ENCODE assay signal across 11 mouse cellular contexts in the genomic region with DNA sequence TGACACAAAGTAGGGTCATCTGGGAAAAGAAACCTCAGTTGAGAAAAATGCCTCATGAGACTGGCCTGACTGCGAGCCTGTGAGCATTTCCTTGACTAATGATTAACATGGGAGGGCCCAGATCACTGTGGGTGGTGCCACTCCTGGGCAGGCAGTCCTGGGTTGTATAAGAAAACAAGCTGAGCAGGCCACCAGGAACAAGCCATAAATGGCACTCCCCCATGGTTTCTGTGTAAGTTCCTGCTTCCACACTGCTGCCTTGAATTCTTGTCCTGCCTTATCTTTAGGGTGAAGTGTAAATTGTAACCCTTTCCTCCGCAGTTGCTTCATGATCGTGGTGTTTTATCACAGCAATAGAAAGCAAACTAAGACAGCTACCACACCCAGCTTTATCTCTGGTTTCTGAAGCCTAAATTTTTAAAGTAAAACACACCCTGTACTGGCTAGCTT. TPM values are rescaled to one million over a fixed set of nuclear protein-coding genes. Genes with fewer than 3 reads are reported as not detected.
DNase-seq lines count a peak whose midpoint lies in the region; ATAC-seq and TF ChIP-seq lines count a peak whose summit lies in the region.
"Had no signal": no experiment of that assay in that cellular context is flagged by ENCODE, and none has a peak within 500 bp of the region (broad histone marks: within the 10 kb centered on the region; RNA-seq: fewer than 3 reads in every experiment).

No protein-coding gene starts in this region.

- H3K4me3 ChIP-seq in CH12.LX (replicated peaks in 1 of 3; ENCODE audit: low read depth in 2 of 3, low read length in 2 of 3, poor library complexity in 1 of 3), result no peak overlapping the region
- H3K4me3 ChIP-seq in kidney, postnatal 0 days (replicated peaks; ENCODE audit: low read depth, low read length), result no peak overlapping the region
- H3K4me3 ChIP-seq: heart, adult 2 months; limb, embryonic 12.5 days had no signal

- peak; percentile 44 for DNase-seq in CH12.LX (ENCODE audit: extremely low read depth)
- peak; percentile 26 for DNase-seq in adipocyte (ENCODE audit: low spot score)
- peak; percentile 70 for DNase-seq in kidney, postnatal 0 days (ENCODE audit: low spot score)
- DNase-seq in lung, postnatal 25 days (ENCODE audit: low spot score), result peak; percentile 84
- DNase-seq in frontal cortex, adult 2 months (ENCODE audit: extremely low spot score in 1 of 2, low spot score in 1 of 2), result no peak
- DNase-seq in layer of hippocampus, adult 11-12 months (ENCODE audit: low spot score), result no peak
- DNase-seq in neural tube, embryonic 10.5 days (ENCODE audit: extremely low spot score, low spot score), result no peak
- DNase-seq in frontal cortex, postnatal 25 days (ENCODE audit: low spot score in 2 of 2), result no peak
- DNase-seq: embryo, embryonic 11 days had no signal

- WGBS in kidney, postnatal 0 days, result 22% methylated on average over 3 of the region's 3 CpGs

- in situ Hi-C loops in CH12.LX (cut with MboI; ENCODE audit: low pct_ligation_motif_present, low pct_unique_long_range_greater_than_20kb, low sequenced_read_pairs), result loop anchor here (10.0 kb wide), 1 partner anchor 90 kb away; no protein-coding TSS in a partner anchor

- ATAC-seq in kidney, postnatal 0 days (replicated peaks; ENCODE audit: low FRiP score, low read depth), result peak; percentile 72; the same call in 1 of the 2 replicates

- TF ChIP-seq CTCF in CH12.LX (conservative IDR thresholded peaks at IDR 0.05 in 1 of 2, IDR thresholded peaks at IDR 0.05 in 1 of 2; ENCODE audit: low read depth in 2 of 2, low read length in 2 of 2), result no peak
- TF ChIP-seq CTCF in kidney, postnatal 0 days (IDR thresholded peaks at IDR 0.05; ENCODE audit: low read depth), result no peak

- H3K27ac ChIP-seq in CH12.LX (ENCODE audit: insufficient read depth, low read depth), result no peak overlapping the region
- peak overlapping the region; percentile 67 for H3K27ac ChIP-seq in kidney, postnatal 0 days
- H3K27ac ChIP-seq: heart, adult 2 months; limb, embryonic 12.5 days had no signal

- dilution Hi-C loops in CH12.LX (cut with MboI; ENCODE audit: extremely low pct_ligation_motif_present, extremely low pct_unique_long_range_greater_than_20kb, low sequenced_read_pairs), result no loop called here

- no peaks in the 10 kb centered on the region for H3K9me3 ChIP-seq in CH12.LX (replicated peaks; ENCODE audit: low read length)
- H3K9me3 ChIP-seq in kidney, postnatal 0 days (replicated peaks; ENCODE audit: low read length), result no peaks in the 10 kb centered on the region
- H3K9me3 ChIP-seq: limb, embryonic 12.5 days had no signal

- no peak overlapping the region for H3K4me2 ChIP-seq in CH12.LX (ENCODE audit: insufficient read depth, low read depth, poor library complexity, severe bottlenecking)
- H3K4me2 ChIP-seq in kidney, postnatal 0 days (ENCODE audit: low read length), result no peak overlapping the region
- H3K4me2 ChIP-seq: limb, embryonic 12.5 days had no signal

- peaks cover 18 to 53% of the 10 kb centered on the region in 2 experiments for H3K4me1 ChIP-seq in CH12.LX (ENCODE audit: control insufficient read depth in 1 of 2, insufficient read depth in 2 of 2)
- no peaks in the 10 kb centered on the region for H3K4me1 ChIP-seq in kidney, postnatal 0 days (replicated peaks; ENCODE audit: insufficient read depth, low read length)

- TF ChIP-seq EP300 in CH12.LX (IDR thresholded peaks at IDR 0.05; ENCODE audit: low read length), result no peak

- TF ChIP-seq RAD21 in CH12.LX (IDR thresholded peaks at IDR 0.05; ENCODE audit: low read depth, low read length), result no peak

- H3K9ac ChIP-seq in CH12.LX (ENCODE audit: insufficient read depth, low read depth), result 0 out of 2 replicates have a peak overlapping the region, but pooled peaks have one; percentile 9
- no peak overlapping the region for H3K9ac ChIP-seq in kidney, postnatal 0 days (ENCODE audit: low read depth, low read length)
- H3K9ac ChIP-seq: limb, embryonic 12.5 days had no signal

- no peak for TF ChIP-seq POLR2A in CH12.LX (IDR thresholded peaks at IDR 0.05; ENCODE audit: low read depth, low read length)

- H3K36me3 ChIP-seq in CH12.LX (replicated peaks in 1 of 2; ENCODE audit: control insufficient read depth in 1 of 2, insufficient read depth in 1 of 2, low read length in 1 of 2), result no peaks in the 10 kb centered on the region
- no peaks in the 10 kb centered on the region for H3K36me3 ChIP-seq in kidney, postnatal 0 days (ENCODE audit: insufficient read depth, low read length)
- H3K36me3 ChIP-seq: limb, embryonic 12.5 days had no signal

- H3K27me3 ChIP-seq in CH12.LX (replicated peaks), result no peaks in the 10 kb centered on the region
- H3K27me3 ChIP-seq in kidney, postnatal 0 days (ENCODE audit: insufficient read depth, low read length), result no peaks in the 10 kb centered on the region

- H3K79me2 ChIP-seq in CH12.LX (replicated peaks; ENCODE audit: control insufficient read depth, extremely low read depth, insufficient read depth, poor library complexity, severe bottlenecking), result no peaks in the 10 kb centered on the region

TF ChIP-seq in CH12.LX, 34 proteins besides CTCF, POLR2A, EP300 and RAD21:
- no peak for TF ChIP-seq E2F4 (IDR thresholded peaks at IDR 0.05; ENCODE audit: insufficient replicate concordance, low read depth, low read length)
- no peak for TF ChIP-seq MAFK (IDR thresholded peaks at IDR 0.05; ENCODE audit: insufficient replicate concordance, low read length)
- TF ChIP-seq USF1 (IDR thresholded peaks at IDR 0.05; ENCODE audit: low read depth, low read length), result no peak
- TF ChIP-seq ZMIZ1 (IDR thresholded peaks at IDR 0.05; ENCODE audit: low read depth, low read length), result no peak
- TF ChIP-seq SIN3A (IDR thresholded peaks at IDR 0.05; ENCODE audit: low read length), result no peak
TF ChIP-seq in CH12.LX: peak in this region for 0.

RNA-seq across cellular contexts. Expression of gene Myo1d, which starts 4.5 kb away (rescaled TPM):
- total RNA-seq in CH12.LX (2012; rRNA removed) (2.1 and 2.9 TPM in 2 replicates), CH12.LX (2014; rRNA removed) (1.7 and 2.2 TPM in 2 replicates)
- polyA plus RNA-seq in CH12.LX (2012; ENCODE audit: insufficient read length, low read depth), result 4.7 and 5.6 TPM in 2 replicates
- polyA plus RNA-seq in kidney, postnatal 0 days (2015; fragmentation: Nextera tagmentation; extraction: Ambion mirVana), result 15.7 and 16.9 TPM in 2 replicates
- 6.2 and 7.2 TPM in 2 replicates for polyA plus RNA-seq in frontal cortex, adult 2 months (2012; rRNA removed)

RNA-seq across cellular contexts. Expression of gene Tmem98, which starts 25.7 kb away (rescaled TPM):
- total RNA-seq in CH12.LX (2012; rRNA removed), result 9.1 and 12.7 TPM in 2 replicates
- 21.3 and 23.6 TPM in 2 replicates for total RNA-seq in CH12.LX (2014; rRNA removed)
- 15.6 and 18.4 TPM in 2 replicates for polyA plus RNA-seq in CH12.LX (2012; ENCODE audit: insufficient read length, low read depth)
- polyA plus RNA-seq in kidney, postnatal 0 days (2015; fragmentation: Nextera tagmentation; extraction: Ambion mirVana), result 93.2 and 95.0 TPM in 2 replicates
- 15.5 and 18.4 TPM in 2 replicates for polyA plus RNA-seq in frontal cortex, adult 2 months (2012; rRNA removed)

Comparison
In these comparisons a context has a peak if more than half of its experiments do, and no peak if none do; other contexts are left out.
1. DNase-seq: peak in CH12.LX (single experiment), adipocyte (single experiment), kidney, postnatal 0 days (single experiment) and lung, postnatal 25 days (single experiment); none in frontal cortex, adult 2 months (0 of 2), layer of hippocampus, adult 11-12 months (single experiment), neural tube, embryonic 10.5 days (single experiment) and frontal cortex, postnatal 25 days (0 of 2).